Mouse (Mus musculus) hindbrain, embryonic 14.5 days (tissue): ENCODE data around the gene Rab5a. TPM values are rescaled to one million over a fixed set of nuclear protein-coding genes. Genes with fewer than 3 reads are reported as not detected.

ENCODE experiments used
- polyA plus RNA-seq: library from polyadenylated mRNA; unstranded; fragments of >200 nt; fragmentation: Nextera tagmentation; extraction: Ambion mirVana; gene quantifications from 2 replicates; pipeline ENCODE4 v1.2.1, GENCODE M21; 2014

Gene Rab5a
- polyA plus RNA-seq, 1 experiment from 2014 or later = 122 TPM

Other genes starting within 250 kb of the Rab5a start
- gene Efhb, start 15.9 kb upstream of the Rab5a start, polyA plus RNA-seq = 0.83 and 1.4 TPM in 2 replicates
- gene Pp2d1, start 60.2 kb downstream of the Rab5a start, polyA plus RNA-seq = 0.48 and 0.60 TPM in 2 replicates
- gene Kat2b, start 87.6 kb downstream of the Rab5a start, polyA plus RNA-seq = 8.2 and 8.5 TPM in 2 replicates
- gene Sgo1, start 210.1 kb downstream of the Rab5a start, polyA plus RNA-seq = 4.4 and 5.4 TPM in 2 replicates